Mouse (Mus musculus): Measurements from ENCODE around the gene Csnka2ip. TPM values are rescaled to one million over a fixed set of nuclear protein-coding genes. Genes with fewer than 3 reads are reported as not detected.

The Csnka2ip gene
- polyA plus RNA-seq (2012) = not detected in 2 replicates

- H3K4me3 ChIP-seq (replicated peaks) = no peak within 1 kb of the TSS
- TF ChIP-seq TAL1 (IDR thresholded peaks at IDR 0.05; ENCODE audit: low read length) = no peak
- no peak for TF ChIP-seq GATA1 (IDR thresholded peaks at IDR 0.05; ENCODE audit: low read length)
Measured at GRCm38 (mm10) chr16:64602308-64602707, at the start of gene Csnka2ip. Csnka2ip (minus strand) TSS chr16:64602408.

DNA sequence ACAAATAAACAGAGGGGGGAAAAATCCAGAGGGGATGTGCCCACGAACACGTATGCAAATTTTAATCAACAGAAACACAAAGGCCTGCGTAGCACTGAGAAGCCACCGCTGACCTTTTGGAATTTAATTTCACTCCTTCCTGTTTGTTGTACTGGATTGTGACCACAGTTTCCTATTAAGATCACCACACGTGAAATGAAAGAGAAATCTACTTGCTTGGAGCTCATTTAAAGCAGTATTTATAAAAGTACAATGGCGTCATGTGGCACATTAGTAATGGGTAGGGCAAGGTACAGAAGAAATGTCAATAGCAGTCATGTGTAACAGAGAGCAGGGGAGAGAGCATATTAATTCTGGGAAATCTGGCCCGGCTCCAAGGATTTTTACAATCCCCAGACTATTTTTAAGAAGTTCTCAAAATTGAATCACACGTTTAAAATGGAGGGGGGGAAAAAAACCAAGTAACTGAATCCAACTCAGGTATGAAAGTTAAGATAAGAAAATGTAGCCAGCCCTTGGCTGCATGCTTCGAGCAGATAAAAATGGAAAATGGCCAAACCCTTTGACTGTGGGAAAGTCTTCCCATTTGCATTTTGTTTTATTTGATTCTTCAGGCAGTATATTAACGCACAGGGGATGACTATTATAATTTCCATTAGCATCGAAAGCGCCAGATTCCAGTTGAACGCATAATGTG is 47.5 kb upstream of the Csnka2ip start:
- TF ChIP-seq GATA1 (IDR thresholded peaks at IDR 0.05; ENCODE audit: low read length) = no peak
- no peak for TF ChIP-seq TAL1 (IDR thresholded peaks at IDR 0.05; ENCODE audit: low read length)
- H3K9me3 ChIP-seq (ENCODE audit: control insufficient read depth, low read length) = no peaks in the 10 kb centered on the region
- no peaks in the 10 kb centered on the region for H3K4me1 ChIP-seq (ENCODE audit: control insufficient read depth)
- H3K27me3 ChIP-seq (ENCODE audit: control insufficient read depth) = no peaks in the 10 kb centered on the region
- no peak overlapping the region for H3K4me3 ChIP-seq (replicated peaks)
- no peaks in the 10 kb centered on the region for H3K36me3 ChIP-seq (ENCODE audit: control insufficient read depth)

More at GRCm38 (mm10) chr16:64602308-64602707, at the start of gene Csnka2ip:
- no peaks in the 10 kb centered on the region for H3K36me3 ChIP-seq (ENCODE audit: control insufficient read depth)
- H3K27me3 ChIP-seq (ENCODE audit: control insufficient read depth) = no peaks in the 10 kb centered on the region
- no peaks in the 10 kb centered on the region for H3K4me1 ChIP-seq (ENCODE audit: control insufficient read depth)
- H3K9me3 ChIP-seq (ENCODE audit: control insufficient read depth, low read length) = no peaks in the 10 kb centered on the region

DNA sequence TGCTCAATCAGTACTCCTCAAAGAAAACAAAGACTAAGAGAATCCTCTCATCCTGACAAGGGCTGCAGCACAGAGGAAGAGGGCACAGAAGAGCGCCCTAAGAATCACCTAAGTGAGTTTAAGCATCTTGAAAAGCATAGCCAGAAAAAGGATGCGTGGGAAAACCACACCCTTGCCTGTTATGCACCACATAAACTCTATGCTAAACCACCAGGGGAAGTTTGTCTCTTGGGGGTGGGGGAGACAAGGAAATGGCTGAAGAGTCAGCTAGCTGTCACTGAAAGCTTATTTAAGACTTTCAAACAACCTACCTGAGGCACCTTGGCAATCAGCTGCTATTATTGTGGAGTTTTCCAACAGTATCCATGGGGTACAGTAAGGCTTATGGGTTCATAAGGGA is 45.6 kb upstream of the Csnka2ip start:
- H3K4me1 ChIP-seq (ENCODE audit: control insufficient read depth) = no peaks in the 10 kb centered on the region
- TF ChIP-seq GATA1 (IDR thresholded peaks at IDR 0.05; ENCODE audit: low read length) (no peak), TAL1 (IDR thresholded peaks at IDR 0.05; ENCODE audit: low read length) (no peak)
- no peaks in the 10 kb centered on the region for H3K36me3 ChIP-seq (ENCODE audit: control insufficient read depth)
- H3K4me3 ChIP-seq (replicated peaks) = no peak overlapping the region
- no peaks in the 10 kb centered on the region for H3K27me3 ChIP-seq (ENCODE audit: control insufficient read depth)
- no peaks in the 10 kb centered on the region for H3K9me3 ChIP-seq (ENCODE audit: control insufficient read depth, low read length)

GRCm38 (mm10) chr16:64635110-64635509 is 32.9 kb upstream of the Csnka2ip start:
- H3K27me3 ChIP-seq (ENCODE audit: control insufficient read depth) = no peaks in the 10 kb centered on the region

DNA sequence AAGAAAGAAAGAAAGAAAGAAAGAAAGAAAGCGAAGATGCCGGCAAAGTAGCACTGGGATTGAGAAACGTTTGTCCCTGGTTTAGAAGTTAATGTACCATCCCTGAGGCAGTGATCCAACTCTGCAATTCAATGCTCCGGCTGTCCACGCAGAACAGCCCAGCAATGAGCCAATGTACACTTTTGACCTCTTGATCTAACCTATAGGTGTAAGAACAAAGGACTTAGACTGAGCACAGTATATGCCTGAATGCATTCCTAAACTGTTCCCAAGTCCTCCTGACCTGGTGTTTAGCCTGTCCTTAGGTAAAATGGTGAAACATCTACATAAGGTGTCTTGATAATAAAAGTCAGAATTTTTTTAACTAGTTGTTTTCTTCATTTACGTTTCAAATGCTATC is 17.9 kb upstream of the Csnka2ip start:
- H3K36me3 ChIP-seq (ENCODE audit: control insufficient read depth) = no peaks in the 10 kb centered on the region
- no peaks in the 10 kb centered on the region for H3K27me3 ChIP-seq (ENCODE audit: control insufficient read depth)
- H3K4me3 ChIP-seq (replicated peaks) = no peak overlapping the region
- H3K4me1 ChIP-seq (ENCODE audit: control insufficient read depth) = no peaks in the 10 kb centered on the region
- TF ChIP-seq TAL1 (IDR thresholded peaks at IDR 0.05; ENCODE audit: low read length) = no peak
- TF ChIP-seq GATA1 (IDR thresholded peaks at IDR 0.05; ENCODE audit: low read length) = no peak
- peaks cover 7% of the 10 kb centered on the region for H3K9me3 ChIP-seq (ENCODE audit: control insufficient read depth, low read length)

More at GRCm38 (mm10) chr16:64635110-64635509, 32.9 kb upstream of the Csnka2ip start:
- no peaks in the 10 kb centered on the region for H3K9me3 ChIP-seq (ENCODE audit: control insufficient read depth, low read length)
- no peaks in the 10 kb centered on the region for H3K36me3 ChIP-seq (ENCODE audit: control insufficient read depth)
- TF ChIP-seq GATA1 (IDR thresholded peaks at IDR 0.05; ENCODE audit: low read length) (no peak), TAL1 (IDR thresholded peaks at IDR 0.05; ENCODE audit: low read length) (no peak)
- no peak overlapping the region for H3K4me3 ChIP-seq (replicated peaks)
- H3K4me1 ChIP-seq (ENCODE audit: control insufficient read depth) = no peaks in the 10 kb centered on the region

DNA sequence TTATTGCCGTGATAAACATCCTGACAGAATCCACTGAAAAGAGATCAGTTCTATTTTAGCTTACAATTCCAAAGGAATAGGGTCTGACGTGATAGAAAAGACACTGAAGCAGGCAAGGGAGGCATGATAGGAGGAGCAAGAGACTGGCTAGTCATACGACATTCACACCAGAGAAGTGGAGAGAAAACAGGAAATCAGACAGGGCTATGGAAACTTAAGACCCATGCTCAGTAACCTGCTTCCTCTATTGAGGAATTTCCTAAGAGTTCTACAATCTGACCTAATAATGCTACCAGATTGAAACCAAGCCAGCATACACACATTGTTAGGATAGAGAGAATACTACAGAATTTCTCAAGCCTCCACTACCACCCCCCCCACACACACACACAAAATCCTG is 12.4 kb upstream of the Csnka2ip start:
- Histone ChIP-seq H3K36me3 (ENCODE audit: control insufficient read depth) (no peaks in the 10 kb centered on the region), H3K27me3 (ENCODE audit: control insufficient read depth) (no peaks in the 10 kb centered on the region), H3K4me1 (ENCODE audit: control insufficient read depth) (no peaks in the 10 kb centered on the region), H3K4me3 (replicated peaks) (no peak overlapping the region), H3K9me3 (ENCODE audit: control insufficient read depth, low read length) (peaks cover 4% of the 10 kb centered on the region)
- TF ChIP-seq TAL1 (IDR thresholded peaks at IDR 0.05; ENCODE audit: low read length) (no peak), GATA1 (IDR thresholded peaks at IDR 0.05; ENCODE audit: low read length) (no peak)

GRCm38 (mm10) chr16:64607793-64608192 is 5.6 kb upstream of the Csnka2ip start:
- no peaks in the 10 kb centered on the region for H3K9me3 ChIP-seq (ENCODE audit: control insufficient read depth, low read length)
- H3K27me3 ChIP-seq (ENCODE audit: control insufficient read depth) = no peaks in the 10 kb centered on the region
- no peak overlapping the region for H3K4me3 ChIP-seq (replicated peaks)
- no peak for TF ChIP-seq GATA1 (IDR thresholded peaks at IDR 0.05; ENCODE audit: low read length)
- TF ChIP-seq TAL1 (IDR thresholded peaks at IDR 0.05; ENCODE audit: low read length) = no peak
- H3K4me1 ChIP-seq (ENCODE audit: control insufficient read depth) = no peaks in the 10 kb centered on the region
- no peaks in the 10 kb centered on the region for H3K36me3 ChIP-seq (ENCODE audit: control insufficient read depth)

GRCm38 (mm10) chr16:64586825-64587224 is 15.4 kb downstream of the Csnka2ip start:
- no peaks in the 10 kb centered on the region for H3K27me3 ChIP-seq (ENCODE audit: control insufficient read depth)
- TF ChIP-seq TAL1 (IDR thresholded peaks at IDR 0.05; ENCODE audit: low read length) (no peak), GATA1 (IDR thresholded peaks at IDR 0.05; ENCODE audit: low read length) (no peak)
- H3K4me1 ChIP-seq (ENCODE audit: control insufficient read depth) = no peaks in the 10 kb centered on the region
- H3K9me3 ChIP-seq (ENCODE audit: control insufficient read depth, low read length) = peaks cover 2% of the 10 kb centered on the region; the same call in 1 of the 2 replicates
- no peak overlapping the region for H3K4me3 ChIP-seq (replicated peaks)
- no peaks in the 10 kb centered on the region for H3K36me3 ChIP-seq (ENCODE audit: control insufficient read depth)

DNA sequence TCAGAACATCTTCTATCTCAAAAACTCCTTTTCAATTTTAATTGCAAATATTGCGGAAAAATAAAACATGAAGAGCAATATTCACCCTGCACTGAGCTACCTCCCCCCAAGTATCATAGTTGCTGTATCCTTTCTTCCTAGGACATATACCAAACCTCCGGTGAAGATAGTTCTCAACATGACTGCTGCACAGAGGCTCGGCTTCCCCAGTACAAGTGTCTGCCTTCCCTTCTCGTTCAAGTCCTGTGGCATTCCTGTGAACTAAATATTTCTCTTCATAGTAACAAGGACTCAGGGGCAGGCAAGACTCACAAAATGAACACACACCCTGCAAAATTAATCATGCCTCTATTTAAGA is 16.0 kb downstream of the Csnka2ip start:
- Histone ChIP-seq H3K9me3 (ENCODE audit: control insufficient read depth, low read length) (peaks cover 2% of the 10 kb centered on the region; the same call in 1 of the 2 replicates), H3K4me3 (replicated peaks) (no peak overlapping the region), H3K27me3 (ENCODE audit: control insufficient read depth) (no peaks in the 10 kb centered on the region), H3K36me3 (ENCODE audit: control insufficient read depth) (no peaks in the 10 kb centered on the region), H3K4me1 (ENCODE audit: control insufficient read depth) (no peaks in the 10 kb centered on the region)
- TF ChIP-seq GATA1 (IDR thresholded peaks at IDR 0.05; ENCODE audit: low read length) = no peak
- TF ChIP-seq TAL1 (IDR thresholded peaks at IDR 0.05; ENCODE audit: low read length) = no peak

Data from erythroblast, embryonic 14.5 days (primary cell).